Mouse (Mus musculus) lung, postnatal 25 days (tissue): ENCODE results near the gene Ice2.

Experiments used
- DNase-seq: peaks from one replicate; pipeline ENCODE4 v3.0.0; 2022; ENCODE audit warnings: low spot score

Ice2 gene

DNA sequence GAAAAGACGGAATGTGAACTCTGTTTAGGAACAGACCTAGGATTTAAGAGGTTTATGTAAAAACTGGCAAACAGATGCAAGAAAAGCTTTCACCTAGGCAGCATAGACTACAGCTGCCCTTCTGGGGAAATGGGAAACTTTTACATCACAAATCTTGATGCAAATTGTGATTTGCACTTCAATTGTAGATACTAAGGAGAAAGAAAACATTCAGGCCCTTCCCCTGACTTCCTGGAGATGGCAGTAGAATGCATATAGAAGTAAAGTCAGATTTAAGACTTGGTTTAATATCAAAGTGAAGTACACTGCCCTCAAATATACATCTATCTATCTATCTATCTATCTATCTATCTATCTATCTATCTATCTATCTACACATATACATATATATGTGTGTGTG lies 21.8 kb downstream of the Ice2 start:
- DNase-seq: peak; percentile 24

DNA sequence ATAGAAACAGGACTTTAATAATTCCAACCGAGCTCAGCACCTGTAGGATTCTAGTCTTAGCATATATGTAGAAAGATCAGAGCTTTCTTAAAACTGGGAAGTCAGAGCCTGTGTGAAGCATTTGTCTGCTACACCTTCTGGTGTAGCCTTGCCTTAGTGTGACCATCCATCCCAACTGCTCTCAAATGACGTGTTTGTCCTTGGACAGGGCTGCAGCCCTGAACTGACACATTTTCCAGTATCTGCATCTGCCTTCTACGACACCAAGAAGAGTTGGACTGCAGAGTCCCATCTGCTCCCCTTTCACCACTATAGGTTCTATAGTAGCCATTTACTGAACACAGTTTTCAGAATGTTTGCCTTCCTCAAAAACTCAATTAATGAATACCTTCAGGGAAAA lies 32.8 kb downstream of the Ice2 start:
- DNase-seq: no peak

DNA sequence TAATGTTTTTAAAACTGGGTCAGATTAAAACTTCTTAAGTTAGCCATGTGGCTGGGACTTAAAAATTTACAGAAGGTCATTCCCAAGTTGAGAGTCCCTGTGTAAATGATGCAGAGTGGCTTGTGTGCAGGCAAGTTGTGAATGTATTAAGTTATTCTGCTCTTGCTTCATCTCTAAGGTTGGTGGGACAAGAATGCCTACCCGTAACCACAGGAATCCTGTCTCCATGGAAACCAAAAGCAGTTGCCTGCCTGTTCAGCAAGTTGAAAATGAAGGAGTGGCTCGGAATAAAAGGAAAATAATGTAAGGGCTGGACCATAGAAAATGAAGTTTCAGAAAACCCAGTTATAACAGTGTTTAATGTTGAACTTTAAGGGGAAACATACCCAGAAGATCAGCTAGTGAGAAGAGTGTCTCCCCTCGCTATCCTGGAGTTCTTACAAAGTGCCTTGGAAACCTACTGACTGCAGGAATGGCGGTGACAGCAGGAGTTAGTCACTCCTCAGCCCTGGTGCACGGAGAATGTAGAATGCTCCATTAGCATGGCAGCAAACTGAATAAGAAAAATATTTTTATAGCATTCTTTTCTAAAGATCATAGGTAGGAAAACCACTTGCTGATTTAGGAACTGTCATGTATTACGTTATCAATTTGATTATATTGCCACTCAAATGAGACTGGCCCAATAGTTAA lies 34.3 kb downstream of the Ice2 start:
- DNase-seq: peak; percentile 85

DNA sequence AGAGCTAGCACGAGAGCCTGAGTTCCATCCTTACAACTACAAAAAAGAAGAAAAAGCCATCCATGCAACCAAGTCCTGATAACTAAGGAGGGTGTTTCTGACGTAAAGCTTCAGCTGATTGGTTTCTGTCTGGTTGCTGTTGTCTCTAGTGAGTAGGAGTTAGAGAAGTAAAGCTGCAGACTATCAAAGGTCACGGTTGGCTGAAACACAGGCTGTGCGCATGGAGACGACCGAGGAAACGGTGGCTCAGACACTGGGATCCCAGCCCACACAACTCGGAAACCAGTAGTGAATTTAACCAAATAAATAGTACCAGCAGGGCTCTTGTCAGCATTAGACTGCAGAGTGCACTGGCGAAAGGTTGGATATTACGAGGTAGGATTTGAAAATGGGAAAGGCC lies 37.5 kb downstream of the Ice2 start:
- no peak for DNase-seq

DNA sequence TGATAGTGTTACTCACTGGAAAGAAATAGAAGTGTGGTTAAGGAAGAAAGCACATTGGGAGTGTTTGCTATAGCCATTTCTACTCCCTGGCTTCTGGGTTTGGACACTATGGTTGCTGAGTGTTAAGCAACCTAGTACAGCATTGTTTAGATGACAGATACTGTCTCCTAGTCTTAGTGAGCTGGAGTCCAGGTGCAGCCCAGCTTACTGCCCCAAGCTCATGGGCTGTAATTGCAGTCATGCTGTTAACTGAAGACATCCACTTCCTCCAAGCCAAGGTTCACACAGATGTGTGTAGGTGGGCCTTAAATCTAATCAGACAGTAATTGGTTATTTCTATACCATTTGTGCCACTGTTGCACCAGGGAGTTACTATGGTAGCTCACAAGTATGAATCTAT lies 38.0 kb downstream of the Ice2 start:
- DNase-seq: no peak

DNA sequence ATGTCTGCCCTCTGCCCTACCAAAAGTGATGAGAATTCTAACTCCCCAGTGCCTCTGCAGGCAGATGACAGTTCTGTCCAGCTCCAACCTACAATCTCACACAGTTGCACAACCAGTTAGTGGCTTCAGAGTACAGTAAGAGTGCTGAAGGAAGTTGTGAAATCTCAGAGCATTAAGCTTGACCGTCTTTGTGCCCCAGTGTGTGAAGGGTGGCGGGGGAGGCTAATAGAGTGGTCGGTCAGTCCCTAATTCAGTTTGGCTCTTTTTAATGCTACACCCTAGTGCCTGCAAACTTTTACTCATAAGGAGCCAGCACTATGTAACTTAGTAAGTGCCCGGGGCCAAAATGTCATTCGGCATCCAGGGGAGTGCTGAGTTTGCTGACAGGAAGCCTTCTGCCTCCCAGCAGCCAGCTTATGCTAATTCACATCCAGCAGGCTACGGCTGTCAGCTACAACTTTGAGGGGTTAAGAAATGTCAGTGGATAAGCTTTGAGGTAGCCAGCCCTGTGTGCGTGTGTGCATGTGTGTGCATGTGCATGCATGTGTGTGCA lies 42.2 kb downstream of the Ice2 start:
- DNase-seq: peak; percentile 69

DNA sequence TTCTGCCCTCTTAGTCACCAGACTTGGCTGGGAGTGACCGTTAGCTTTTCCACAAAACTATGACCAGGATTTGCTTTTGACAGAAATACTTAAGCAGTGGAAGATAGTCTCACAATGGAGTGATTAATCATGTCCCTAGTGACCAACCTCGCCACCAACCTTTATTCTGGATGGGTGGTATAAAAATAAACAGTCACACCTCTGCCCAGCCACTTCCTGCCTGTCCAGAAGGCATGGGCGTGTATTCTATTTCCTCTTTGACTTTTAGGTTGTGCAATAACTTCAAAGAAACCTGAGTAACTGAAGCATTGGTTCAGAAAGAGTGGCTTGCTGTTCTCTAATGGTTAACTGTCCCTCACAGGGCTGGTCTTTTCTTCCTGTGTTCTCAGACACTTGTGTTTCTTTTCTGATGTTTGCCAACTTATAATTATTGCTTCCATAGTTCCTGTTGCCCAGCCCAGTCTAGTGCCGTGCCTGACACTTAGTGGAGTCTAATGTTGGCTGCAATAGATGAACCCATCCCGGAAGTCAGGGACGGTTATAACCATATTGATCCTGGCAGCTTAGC lies 44.8 kb downstream of the Ice2 start:
- DNase-seq: peak; percentile 63

DNA sequence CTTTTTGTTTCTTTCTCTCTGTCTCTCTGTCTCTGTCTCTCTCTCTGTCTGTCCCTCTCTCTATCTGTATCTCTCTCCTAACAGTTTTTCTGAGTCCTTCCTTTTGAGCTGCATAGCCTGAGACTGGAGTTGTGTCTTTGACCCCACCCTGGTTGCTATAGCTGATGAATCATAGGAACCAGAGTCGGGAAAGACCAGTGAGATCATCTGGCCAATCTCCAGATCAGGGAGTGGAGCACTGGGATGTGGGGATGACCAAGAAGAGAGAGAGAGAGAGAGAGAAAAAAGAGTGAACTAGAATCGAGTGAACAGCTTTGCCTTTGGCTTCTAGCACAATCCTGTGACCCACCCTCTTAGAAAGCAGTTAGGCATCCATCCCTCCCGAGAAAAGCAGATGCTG lies 45.5 kb downstream of the Ice2 start:
- peak; percentile 66 for DNase-seq

DNA sequence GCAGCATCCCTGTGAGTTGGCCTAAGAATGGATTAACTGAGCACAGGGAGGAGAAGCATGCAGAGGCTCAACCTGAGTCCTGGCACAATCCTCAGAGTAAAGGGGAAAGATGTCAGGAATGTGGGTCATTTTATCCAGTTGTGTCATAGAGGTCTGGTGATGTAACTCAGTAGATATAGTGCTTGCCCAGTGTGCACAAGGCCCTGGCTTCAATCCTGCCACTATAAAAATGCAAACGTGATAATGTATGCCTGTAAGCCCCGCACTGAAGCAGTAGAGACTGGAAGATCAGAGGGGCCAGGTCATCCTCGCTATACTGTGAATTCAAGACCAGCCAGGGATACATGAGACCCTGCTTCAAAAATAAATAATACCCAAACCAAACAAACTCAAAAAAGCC lies 51.1 kb downstream of the Ice2 start:
- no peak for DNase-seq

DNA sequence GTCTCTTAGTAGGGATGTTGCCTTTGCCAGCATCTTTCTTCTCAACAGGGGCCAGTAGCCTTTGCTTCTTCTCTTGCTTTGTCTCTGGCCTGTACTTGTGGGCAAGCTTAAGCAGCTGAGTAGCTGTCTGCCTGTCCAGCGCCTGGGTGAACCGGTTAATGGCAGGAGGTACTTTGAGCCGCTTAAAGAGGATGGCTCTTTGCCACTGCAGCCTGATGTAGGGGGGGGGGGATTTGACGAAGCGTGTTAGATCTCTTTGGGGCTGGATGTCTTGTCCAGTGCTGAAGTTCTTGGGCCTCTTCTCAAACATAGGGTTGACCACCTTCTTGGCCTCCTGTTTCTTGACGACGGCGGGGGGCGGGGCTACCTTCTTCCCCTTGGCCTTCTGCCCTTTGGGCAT lies 52.9 kb downstream of the Ice2 start:
- no peak for DNase-seq

DNA sequence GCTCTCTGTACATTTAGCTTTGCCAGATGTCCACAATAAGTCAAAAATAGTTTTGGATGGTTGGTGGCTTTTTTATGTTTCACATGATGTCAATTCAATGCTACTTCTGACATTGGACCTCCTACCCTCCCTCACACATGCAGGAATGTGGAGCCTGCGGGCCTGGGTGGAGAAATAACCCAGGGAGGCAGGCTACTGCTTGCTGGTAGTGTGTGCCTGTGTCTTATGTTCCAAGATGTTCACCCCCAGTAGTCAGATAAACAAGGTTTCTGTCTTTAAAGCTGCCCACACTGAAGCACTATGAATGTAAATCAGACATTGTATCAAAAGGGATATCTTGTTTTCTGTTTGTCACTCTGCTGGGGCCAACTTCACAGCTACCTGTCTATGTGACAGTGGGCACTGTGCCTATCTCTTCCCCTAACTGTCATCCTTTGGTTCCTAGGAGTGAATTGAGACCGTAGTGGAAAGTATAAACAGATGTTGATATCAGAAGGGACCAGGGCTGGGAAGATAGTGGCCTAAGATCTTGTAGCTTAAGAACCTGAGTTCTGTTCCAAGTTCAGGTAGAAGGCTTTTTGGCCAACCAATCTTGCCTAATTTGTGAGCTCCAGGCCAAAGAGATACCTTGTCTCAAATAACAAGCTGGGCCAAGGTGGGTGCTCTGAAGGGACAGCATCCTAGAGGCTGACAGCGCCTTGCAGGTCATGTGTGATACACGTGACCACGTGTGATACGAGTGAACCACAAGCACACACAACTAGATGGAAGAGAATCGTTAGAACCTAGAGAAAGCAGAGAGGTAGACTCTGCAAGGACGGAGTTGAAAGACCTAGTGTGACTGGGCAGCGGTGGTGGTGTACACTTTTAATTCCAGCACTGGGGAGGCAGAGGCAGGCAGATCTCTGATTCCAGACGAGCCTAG lies 54.4 kb downstream of the Ice2 start:
- no peak for DNase-seq

DNA sequence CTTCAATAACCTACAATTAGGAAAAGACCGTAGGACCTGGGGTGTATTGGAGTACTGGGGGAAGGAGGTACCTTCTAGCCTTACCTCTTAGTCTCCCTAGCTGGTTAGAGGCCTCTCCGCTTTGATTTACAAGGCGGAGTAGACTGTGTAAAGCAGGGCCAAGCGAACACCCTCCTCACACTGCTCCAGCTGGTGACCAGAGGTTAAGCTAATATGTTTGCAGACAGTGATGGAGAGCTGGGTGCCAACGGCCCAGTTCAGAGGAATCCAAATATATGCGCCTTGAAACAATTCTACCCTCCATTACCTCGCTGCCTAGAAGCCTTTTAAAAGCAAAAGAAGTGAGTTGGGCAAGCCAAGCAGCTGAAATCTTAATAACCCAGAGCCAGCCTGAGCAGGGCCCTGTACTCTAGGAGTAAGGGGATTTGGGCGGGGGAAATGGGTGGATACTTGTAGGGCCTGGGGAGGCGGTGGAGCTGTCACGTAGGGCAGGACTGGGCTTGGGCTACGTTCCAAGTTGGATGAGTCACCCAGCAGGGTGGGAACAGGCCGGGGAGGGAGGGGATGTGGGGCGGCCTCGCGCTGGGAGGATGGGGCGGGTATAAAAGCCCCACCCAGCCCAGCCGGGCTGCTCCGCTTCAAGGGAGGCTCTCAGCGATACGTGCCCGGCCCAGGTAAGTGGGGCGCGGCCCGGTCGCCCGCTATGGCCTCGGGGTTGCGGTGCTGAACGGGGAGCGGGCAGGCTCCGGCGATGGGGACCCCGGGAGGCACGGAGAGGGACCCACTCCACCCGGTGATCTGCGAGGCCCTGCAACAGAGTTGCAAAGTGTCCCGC lies 55.6 kb downstream of the Ice2 start, which contains the start of gene Anxa2:
Anxa2 (plus strand) TSS at position 555 of the 835 bp plus-strand sequence.
- peak; percentile 95 for DNase-seq

DNA sequence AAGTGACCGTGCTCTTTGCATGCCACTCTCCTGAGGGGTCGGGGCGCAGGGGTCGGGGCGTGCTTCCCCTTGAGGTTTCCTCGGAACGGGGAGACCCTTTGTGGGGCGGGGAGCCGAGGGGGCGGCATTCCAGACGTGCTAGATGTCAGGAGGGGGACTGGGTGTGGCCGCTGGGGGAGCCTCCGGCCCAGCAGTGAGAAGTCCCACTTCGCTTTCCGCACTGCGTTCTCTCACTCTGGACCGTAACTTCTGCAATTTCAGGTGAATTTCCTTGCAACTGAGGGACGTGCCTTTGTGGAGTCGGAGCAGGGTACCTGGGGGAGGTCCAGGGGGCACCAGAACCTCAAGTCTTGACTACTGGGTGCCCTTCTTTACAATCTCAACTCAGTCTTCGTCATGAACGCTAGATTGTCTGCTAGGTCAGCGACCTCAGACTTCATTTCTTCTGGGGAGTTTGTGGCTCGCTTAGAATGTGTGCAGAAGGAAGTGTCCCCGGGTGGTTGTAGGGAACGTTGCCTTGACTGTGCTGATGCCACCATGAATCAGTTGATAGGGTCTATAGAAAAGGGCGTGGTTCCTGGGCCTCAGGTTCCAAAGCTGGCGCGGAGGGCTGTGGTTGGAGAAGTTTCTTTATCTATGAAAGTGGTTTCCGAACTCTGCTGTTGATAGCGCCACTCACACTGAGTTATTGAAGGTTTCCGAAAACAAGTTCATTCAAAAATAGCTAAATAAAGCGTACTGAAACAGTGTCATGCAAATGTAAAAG lies 56.4 kb downstream of the Ice2 start:
- no peak for DNase-seq

DNA sequence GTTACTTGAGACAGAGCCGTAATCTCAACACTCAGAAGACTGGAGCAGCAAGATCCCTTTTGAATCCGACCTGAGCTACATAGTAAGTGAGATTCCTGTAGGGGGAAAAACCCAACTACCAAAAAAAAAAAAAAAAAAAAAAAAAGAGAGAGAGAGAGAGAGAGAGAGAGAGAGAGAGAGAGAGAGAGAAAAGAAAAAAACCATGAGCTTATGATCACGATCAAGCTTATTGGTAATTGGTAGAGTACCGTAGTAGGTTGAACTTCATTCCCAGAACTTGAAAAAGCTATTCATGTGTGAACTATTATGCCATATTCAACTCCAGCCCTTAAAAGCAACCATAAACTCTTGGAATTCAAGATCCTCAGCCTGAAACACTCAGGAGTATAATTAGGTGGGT lies 57.0 kb downstream of the Ice2 start:
- no peak for DNase-seq

DNA sequence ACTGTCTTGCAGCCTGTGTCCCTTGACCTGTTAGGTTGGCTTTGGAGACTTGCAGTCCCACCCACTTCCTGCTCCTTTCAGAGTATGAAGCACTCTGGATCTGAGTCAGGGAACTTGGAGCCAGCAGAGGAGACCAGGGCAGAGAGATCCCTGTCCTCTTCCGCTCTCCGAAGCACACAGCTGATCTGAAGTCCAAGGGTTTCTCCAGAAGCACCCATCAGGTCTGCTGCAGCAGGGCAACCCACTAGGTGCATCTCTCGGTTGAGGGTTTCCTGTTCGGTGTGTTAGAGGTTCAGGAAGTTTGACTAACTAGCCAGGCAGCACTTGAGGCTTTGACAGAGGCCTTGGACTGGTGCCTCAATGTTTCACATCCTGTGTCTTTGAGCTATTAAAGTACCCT lies 57.7 kb downstream of the Ice2 start:
- peak; percentile 73 for DNase-seq

DNA sequence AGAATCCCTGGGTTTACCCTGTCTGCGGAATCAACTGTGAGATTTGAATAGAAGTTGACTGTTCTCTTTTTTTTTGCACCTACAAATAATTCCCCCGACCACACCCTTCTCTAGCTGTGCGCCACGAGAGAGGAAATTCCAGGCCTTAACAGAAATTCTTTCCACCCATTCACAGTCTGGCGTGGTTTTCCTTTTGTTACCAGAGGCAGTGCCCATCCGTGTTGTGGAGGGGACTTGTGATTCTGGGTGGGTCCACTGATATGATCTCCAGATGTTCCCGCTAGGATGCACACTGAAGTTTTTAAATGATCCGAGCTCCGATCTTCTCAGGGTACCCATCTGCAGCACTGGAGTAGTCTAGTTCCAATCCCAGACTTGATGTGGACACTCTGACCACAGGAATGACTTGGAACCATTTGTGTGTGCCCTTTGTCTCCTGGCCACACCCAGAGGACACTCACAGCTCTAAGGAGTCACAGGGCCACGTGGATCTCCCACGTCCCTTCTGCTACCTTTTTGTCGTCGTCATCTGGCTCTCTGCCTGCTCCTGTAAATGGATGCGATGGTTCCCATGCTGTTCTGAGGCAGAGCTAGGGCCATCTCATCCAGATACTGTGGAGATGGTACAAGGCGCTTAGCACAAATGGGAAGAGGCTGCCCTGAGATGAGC lies 58.8 kb downstream of the Ice2 start:
- DNase-seq: no peak

DNA sequence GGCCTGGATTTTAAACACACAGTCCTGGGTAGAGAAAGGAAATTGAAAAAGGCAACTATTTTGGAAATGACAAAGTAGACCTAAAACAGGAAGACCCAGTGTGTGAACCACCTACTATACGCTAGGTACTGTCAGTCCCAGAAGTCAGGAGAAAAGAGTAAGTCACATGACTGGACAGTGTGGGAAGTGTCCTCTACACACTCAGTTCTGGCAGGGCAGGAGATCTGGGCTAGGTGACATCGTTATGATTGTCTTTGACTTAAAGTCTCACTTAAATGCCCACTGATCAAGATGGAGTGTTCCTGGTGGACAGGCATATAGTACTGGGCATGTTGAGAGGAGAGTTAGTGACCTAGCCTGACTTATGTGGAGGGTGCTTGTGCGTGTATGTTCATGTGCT lies 59.4 kb downstream of the Ice2 start:
- DNase-seq: no peak

DNA sequence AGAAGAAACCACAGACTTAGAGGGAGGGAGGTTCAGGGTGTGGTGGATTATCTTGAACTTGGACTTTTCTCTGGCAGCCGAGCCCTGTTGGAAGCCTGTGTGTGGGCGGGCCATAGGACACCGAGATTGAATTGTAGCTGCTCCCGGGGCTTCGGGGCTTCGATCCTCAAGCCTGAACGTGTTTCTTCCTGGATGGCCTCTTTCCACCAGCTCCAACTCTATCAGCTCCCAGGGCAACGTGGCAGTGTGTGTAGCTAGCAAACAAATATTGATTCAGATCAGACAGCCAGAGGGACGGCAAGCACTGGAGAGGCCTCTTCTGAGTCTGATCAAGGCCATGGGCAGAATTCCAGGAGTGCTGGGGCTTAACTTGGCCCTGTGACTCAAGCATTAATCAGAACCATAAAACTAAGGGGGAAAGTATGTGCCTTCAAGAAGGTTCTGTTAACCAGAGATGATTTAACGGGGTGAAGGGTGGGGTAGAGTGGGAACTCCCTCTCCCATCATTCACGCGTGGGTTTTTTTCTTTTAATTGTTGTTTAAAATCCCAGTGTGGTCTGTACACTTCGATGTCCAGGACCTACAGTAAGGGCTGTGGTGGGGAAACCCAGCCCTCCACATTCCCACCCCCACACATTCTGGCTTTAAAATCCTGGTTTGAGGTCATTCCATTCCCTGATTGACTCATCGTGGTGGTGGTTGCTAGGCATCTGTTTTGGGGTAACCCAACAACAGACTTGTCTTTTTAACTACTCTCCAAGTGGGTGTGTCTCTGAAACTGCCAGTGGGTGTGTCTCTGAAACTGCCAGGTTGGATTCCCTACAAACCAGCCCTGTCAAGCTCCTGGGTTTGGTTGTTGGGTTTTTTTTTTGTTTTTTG lies 60.3 kb downstream of the Ice2 start:
- DNase-seq: peak; percentile 86

DNA sequence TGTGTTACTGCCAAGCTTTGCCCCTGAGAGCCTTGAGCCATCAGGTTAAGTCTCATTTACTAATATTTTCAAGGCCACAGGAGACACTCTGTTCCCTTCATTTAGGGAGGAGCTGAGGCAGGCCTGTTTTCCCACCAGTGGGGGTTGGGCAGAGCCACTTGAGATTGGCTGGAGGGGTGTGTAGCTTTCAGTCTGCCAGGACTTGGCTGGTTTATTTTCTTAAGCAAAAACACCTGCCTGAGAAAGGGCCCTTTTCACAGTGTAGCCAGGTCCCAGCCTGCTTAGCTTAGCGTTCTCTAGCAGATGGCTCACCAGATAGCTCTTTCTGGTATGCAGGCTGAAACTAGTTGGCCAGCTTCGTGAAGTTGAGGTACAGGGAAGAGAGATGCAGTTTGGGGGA lies 61.3 kb downstream of the Ice2 start:
- DNase-seq: peak; percentile 91
